8 mouse cellular contexts compared by ENCODE assay signal in genomic region chr14:100284119-100284860, GRCm38 (mm10). TPM values are rescaled to one million over a fixed set of nuclear protein-coding genes. Genes with fewer than 3 reads are reported as not detected.
DNase-seq lines count a peak whose midpoint lies in the region; ATAC-seq and TF ChIP-seq lines count a peak whose summit lies in the region.

Gene Klf12, minus strand, starts transcription at chr14:100284679.

- no peak for TF ChIP-seq CTCF in C2C12 (IDR thresholded peaks at IDR 0.05; ENCODE audit: control insufficient read depth, insufficient read depth, insufficient read length)
- TF ChIP-seq CTCF in stomach, postnatal 0 days (IDR thresholded peaks at IDR 0.05; ENCODE audit: low read depth) = no peak

- H3K4me3 ChIP-seq in C2C12 (ENCODE audit: insufficient read depth, poor library complexity, severe bottlenecking) = peak within 1 kb of the TSS; percentile 40
- peak within 1 kb of the TSS; percentile 59 for H3K4me3 ChIP-seq in forebrain, embryonic 14.5 days (ENCODE audit: low read depth, low read length)
- peak within 1 kb of the TSS; percentile 53 for H3K4me3 ChIP-seq in liver, embryonic 15.5 days (replicated peaks)
- peak within 1 kb of the TSS; percentile 54 for H3K4me3 ChIP-seq in neural tube, embryonic 12.5 days
- H3K4me3 ChIP-seq in stomach, postnatal 0 days (ENCODE audit: low read depth, low read length) = peak within 1 kb of the TSS; percentile 65

- H3K9me3 ChIP-seq in forebrain, embryonic 14.5 days (replicated peaks; ENCODE audit: control insufficient read depth, low read length) = no peaks in the 10 kb centered on the region
- H3K9me3 ChIP-seq in liver, embryonic 15.5 days (replicated peaks) = no peaks in the 10 kb centered on the region
- peaks cover 6% of the 10 kb centered on the region for H3K9me3 ChIP-seq in neural tube, embryonic 12.5 days
- no peaks in the 10 kb centered on the region for H3K9me3 ChIP-seq in stomach, postnatal 0 days (ENCODE audit: control insufficient read depth, low read length)

- ATAC-seq in forebrain, embryonic 14.5 days = peak; percentile 87
- peak; percentile 55 for ATAC-seq in liver, embryonic 15.5 days (ENCODE audit: insufficient read depth)
- peak; percentile 89 for ATAC-seq in neural tube, embryonic 12.5 days (ENCODE audit: low FRiP score, low read depth)
- ATAC-seq in stomach, postnatal 0 days (ENCODE audit: low FRiP score, low TSS enrichment) = peak; percentile 81

- peak within 1 kb of the TSS; percentile 73 for H3ac ChIP-seq in C2C12 (ENCODE audit: control insufficient read depth, insufficient read length, low read depth)

- peak within 1 kb of the TSS; percentile 98 for H3K27ac ChIP-seq in forebrain, embryonic 14.5 days (ENCODE audit: low read depth, low read length)
- H3K27ac ChIP-seq in liver, embryonic 15.5 days (replicated peaks) = peak within 1 kb of the TSS; percentile 79
- H3K27ac ChIP-seq in neural tube, embryonic 12.5 days = peak within 1 kb of the TSS; percentile 87
- H3K27ac ChIP-seq in stomach, postnatal 0 days (replicated peaks) = peak within 1 kb of the TSS; percentile 84

- H3K27me3 ChIP-seq in C2C12 (ENCODE audit: control insufficient read depth, insufficient read depth, insufficient read length) = no peaks in the 10 kb centered on the region
- no peaks in the 10 kb centered on the region for H3K27me3 ChIP-seq in forebrain, embryonic 14.5 days (replicated peaks; ENCODE audit: control insufficient read depth, insufficient read depth, low read length)
- H3K27me3 ChIP-seq in liver, embryonic 15.5 days = peaks cover 46% of the 10 kb centered on the region
- H3K27me3 ChIP-seq in neural tube, embryonic 12.5 days (replicated peaks) = no peaks in the 10 kb centered on the region
- no peaks in the 10 kb centered on the region for H3K27me3 ChIP-seq in stomach, postnatal 0 days (ENCODE audit: control insufficient read depth, insufficient read depth, low read length)

- no peaks in the 10 kb centered on the region for H3K79me2 ChIP-seq in C2C12 (ENCODE audit: control insufficient read depth, insufficient read depth)

- DNase-seq in brain, embryonic 18.5 days (ENCODE audit: low read depth, low spot score) = peak; percentile 84
- DNase-seq in forebrain, embryonic 14.5 days (ENCODE audit: low spot score) = peak; percentile 95
- DNase-seq in heart, postnatal 10 days = peak; percentile 89
- DNase-seq in kidney, postnatal 4 days = peak; percentile 85 to 91
- peak; percentile 83 for DNase-seq in stomach, postnatal 0 days (ENCODE audit: low spot score)

- H3K9ac ChIP-seq in forebrain, embryonic 14.5 days (ENCODE audit: low read length) = peak within 1 kb of the TSS; percentile 88
- H3K9ac ChIP-seq in liver, embryonic 15.5 days = peak within 1 kb of the TSS; percentile 30; the same call in 1 of the 2 replicates
- peak within 1 kb of the TSS; percentile 74 for H3K9ac ChIP-seq in neural tube, embryonic 12.5 days
- H3K9ac ChIP-seq in stomach, postnatal 0 days (ENCODE audit: low read length) = peak within 1 kb of the TSS; percentile 63

- peak within 1 kb of the TSS; percentile 94 for H3K4me2 ChIP-seq in forebrain, embryonic 14.5 days (ENCODE audit: low read length)
- H3K4me2 ChIP-seq in liver, embryonic 15.5 days = peak within 1 kb of the TSS; percentile 65
- peak within 1 kb of the TSS; percentile 90 for H3K4me2 ChIP-seq in neural tube, embryonic 12.5 days (replicated peaks)
- H3K4me2 ChIP-seq in stomach, postnatal 0 days (replicated peaks; ENCODE audit: low read depth) = peak within 1 kb of the TSS; percentile 99

- H3K36me3 ChIP-seq in C2C12 (ENCODE audit: control insufficient read depth, insufficient read depth) = no peaks in the 10 kb centered on the region
- no peaks in the 10 kb centered on the region for H3K36me3 ChIP-seq in forebrain, embryonic 14.5 days (ENCODE audit: control insufficient read depth, insufficient read depth, low read length)
- H3K36me3 ChIP-seq in liver, embryonic 15.5 days (replicated peaks) = no peaks in the 10 kb centered on the region
- no peaks in the 10 kb centered on the region for H3K36me3 ChIP-seq in neural tube, embryonic 12.5 days
- H3K36me3 ChIP-seq in stomach, postnatal 0 days (ENCODE audit: control insufficient read depth, insufficient read depth, low read length) = no peaks in the 10 kb centered on the region

- peaks cover 21% of the 10 kb centered on the region; the same call in 1 of the 2 replicates for H3K4me1 ChIP-seq in forebrain, embryonic 14.5 days (ENCODE audit: control insufficient read depth, insufficient read depth, low read length)
- H3K4me1 ChIP-seq in liver, embryonic 15.5 days (replicated peaks) = no peaks in the 10 kb centered on the region
- H3K4me1 ChIP-seq in neural tube, embryonic 12.5 days = peaks cover 11% of the 10 kb centered on the region; the same call in 1 of the 2 replicates
- no peaks in the 10 kb centered on the region for H3K4me1 ChIP-seq in stomach, postnatal 0 days (replicated peaks; ENCODE audit: control insufficient read depth, insufficient read depth)

- TF ChIP-seq EP300 in stomach, postnatal 0 days (optimal IDR thresholded peaks at IDR 0.05) = no peak

- intact Hi-C loops in heart, postnatal 10 days (cut with DNase I) = loop anchor here (5.0 to 10.0 kb wide), 3 partner anchors 72 to 1011 kb away; no protein-coding TSS in a partner anchor

- H3K79me3 ChIP-seq in C2C12 (ENCODE audit: low read depth) = no peaks in the 10 kb centered on the region

- 1% methylated on average over 36 of the region's 40 CpGs for WGBS in forebrain, embryonic 14.5 days
- under 1% methylated on average over 40 of the region's 40 CpGs for WGBS in liver, embryonic 15.5 days (ENCODE audit: insufficient replicate concordance)
- under 1% methylated on average over 38 of the region's 40 CpGs for WGBS in neural tube, embryonic 12.5 days
- under 1% methylated on average over 29 of the region's 40 CpGs for WGBS in stomach, postnatal 0 days

TF ChIP-seq in C2C12, 6 proteins besides CTCF, POLR2A, EP300 and RAD21:
- TF ChIP-seq CEBPB (IDR thresholded peaks at IDR 0.05; ENCODE audit: low read depth) (no peak), MYOG (IDR thresholded peaks at IDR 0.05; ENCODE audit: control insufficient read depth, extremely low read depth, insufficient read length) (no peak), USF1 (IDR thresholded peaks at IDR 0.05; ENCODE audit: low read depth) (peak; percentile 78)
TF ChIP-seq in C2C12: peak in this region for 1.

RNA-seq across cellular contexts. Expression of gene Klf12, which starts in this region (rescaled TPM):
- polyA plus RNA-seq in C2C12 (2012; fragmentation: generic; extraction: Trizol) = 1.2 TPM
- 16.3 and 25.0 TPM in 2 replicates for polyA plus RNA-seq in forebrain, embryonic 14.5 days (2014; fragmentation: Nextera tagmentation; extraction: Ambion mirVana)
- 10 to 100 TPM; 15.3 to 17.4 TPM for total RNA-seq in heart, postnatal 10 days (2021)
- 5.7 and 6.2 TPM in 2 replicates for polyA plus RNA-seq in liver, embryonic 15.5 days (2015; fragmentation: Nextera tagmentation; extraction: Ambion mirVana)
- polyA plus RNA-seq in neural tube, embryonic 12.5 days (2016; fragmentation: Nextera tagmentation; extraction: Ambion mirVana) = 36.3 and 39.2 TPM in 2 replicates
- 3.8 and 4.2 TPM in 2 replicates for polyA plus RNA-seq in stomach, postnatal 0 days (2015; fragmentation: Nextera tagmentation; extraction: Ambion mirVana)

Comparison
In these comparisons a context has a peak if more than half of its experiments do, and no peak if none do; other contexts are left out.
1. Peak in every context shown above with its lines: DNase-seq, ATAC-seq, H3K4me3 ChIP-seq and H3K27ac ChIP-seq.
2. H3K9ac ChIP-seq: peak in every context shown above with its lines; median percentile 88 in forebrain, embryonic 14.5 days; 74 in neural tube, embryonic 12.5 days; 63 in stomach, postnatal 0 days; 30 in liver, embryonic 15.5 days.